8 mouse cellular contexts compared by ENCODE assay signal in the genomic region with DNA sequence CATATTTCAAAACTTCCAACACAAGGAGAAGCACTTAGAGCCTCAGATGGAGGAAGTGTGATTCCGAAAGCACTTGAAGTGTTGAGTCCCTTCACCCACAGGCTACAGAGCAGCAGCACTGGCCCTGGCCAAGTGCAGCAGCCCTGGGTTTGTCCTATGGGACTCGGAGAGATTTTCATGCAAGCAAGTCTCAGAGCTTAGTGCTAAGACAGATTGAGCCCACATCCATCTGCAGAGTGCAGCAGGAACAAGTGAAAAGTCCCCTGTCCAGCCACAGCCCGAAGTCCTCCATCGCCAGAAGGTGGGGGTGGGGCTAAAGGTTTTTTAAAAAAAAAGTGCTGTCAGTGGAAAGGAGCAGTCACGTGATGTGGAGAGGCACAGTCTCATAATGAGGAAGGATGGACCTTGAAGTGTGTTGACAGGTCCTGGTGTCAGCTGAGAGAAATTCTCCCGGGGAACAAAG.
A peak's percentile ranks its signal among the peaks of the same experiment; 100 is the strongest.
DNase-seq lines count a peak whose midpoint lies in the region; ATAC-seq and TF ChIP-seq lines count a peak whose summit lies in the region.

No protein-coding gene starts in this region.

- H3K9me3 ChIP-seq in CH12.LX (replicated peaks; ENCODE audit: low read length) = no peaks in the 10 kb centered on the region
- H3K9me3 ChIP-seq in forebrain, postnatal 0 days (ENCODE audit: low read length) = no peaks in the 10 kb centered on the region

- TF ChIP-seq POLR2A in CH12.LX (IDR thresholded peaks at IDR 0.05; ENCODE audit: low read depth, low read length) = no peak

- no peak for TF ChIP-seq CTCF in CH12.LX (conservative IDR thresholded peaks at IDR 0.05 in 1 of 2, IDR thresholded peaks at IDR 0.05 in 1 of 2; ENCODE audit: low read depth in 2 of 2, low read length in 2 of 2)
- no peak for TF ChIP-seq CTCF in forebrain, postnatal 0 days (IDR thresholded peaks at IDR 0.05; ENCODE audit: low read depth)

- H3K4me2 ChIP-seq in CH12.LX (ENCODE audit: insufficient read depth, low read depth, poor library complexity, severe bottlenecking) = no peak overlapping the region
- no peak overlapping the region for H3K4me2 ChIP-seq in forebrain, postnatal 0 days (ENCODE audit: low read depth)

- peaks cover 5 to 35% of the 10 kb centered on the region in 2 experiments; a peak in 3 of 4 replicates for H3K4me1 ChIP-seq in CH12.LX (ENCODE audit: control insufficient read depth in 1 of 2, insufficient read depth in 2 of 2)
- H3K4me1 ChIP-seq in forebrain, postnatal 0 days (ENCODE audit: insufficient read depth) = peaks cover 12% of the 10 kb centered on the region; the same call in 1 of the 2 replicates

- WGBS in forebrain, postnatal 0 days = 23% methylated on average over 6 of the region's 6 CpGs

- H3K4me3 ChIP-seq in CH12.LX (replicated peaks in 1 of 3; ENCODE audit: low read depth in 2 of 3, low read length in 2 of 3, poor library complexity in 1 of 3) = no peak overlapping the region
- H3K4me3 ChIP-seq in forebrain, postnatal 0 days (ENCODE audit: low read depth, low read length) = no peak overlapping the region

- in situ Hi-C loops in CH12.LX (cut with MboI; ENCODE audit: low pct_ligation_motif_present, low pct_unique_long_range_greater_than_20kb, low sequenced_read_pairs) = loop anchor here (10.0 kb wide), 2 partner anchors 87 to 163 kb away; partner anchors contain the start of gene Sh3rf1

- ATAC-seq in forebrain, postnatal 0 days = 0 out of 2 replicates have a peak, but pooled peaks have one; percentile 5

- dilution Hi-C loops in CH12.LX (cut with MboI; ENCODE audit: extremely low pct_ligation_motif_present, extremely low pct_unique_long_range_greater_than_20kb, low sequenced_read_pairs) = no loop called here

- no peak for TF ChIP-seq EP300 in CH12.LX (IDR thresholded peaks at IDR 0.05; ENCODE audit: low read length)

- intact Hi-C loops in left cerebral cortex, postnatal 10 days (cut with DNase I) = no loop called here
- intact Hi-C loops in gastrocnemius, postnatal 14 days (cut with DNase I; ENCODE audit: low total_unique reads) = no loop called here

- no peaks in the 10 kb centered on the region for H3K27me3 ChIP-seq in CH12.LX (replicated peaks)
- no peaks in the 10 kb centered on the region for H3K27me3 ChIP-seq in forebrain, postnatal 0 days (ENCODE audit: insufficient read depth, low read length)

- H3K79me2 ChIP-seq in CH12.LX (replicated peaks; ENCODE audit: control insufficient read depth, extremely low read depth, insufficient read depth, poor library complexity, severe bottlenecking) = no peaks in the 10 kb centered on the region

- H3K27ac ChIP-seq in CH12.LX (ENCODE audit: insufficient read depth, low read depth) = no peak overlapping the region
- no peak overlapping the region; the same call in 1 of the 2 replicates for H3K27ac ChIP-seq in forebrain, postnatal 0 days (ENCODE audit: low read depth, low read length)

- no peak overlapping the region for H3K9ac ChIP-seq in CH12.LX (ENCODE audit: insufficient read depth, low read depth)
- no peak overlapping the region for H3K9ac ChIP-seq in forebrain, postnatal 0 days

- H3K36me3 ChIP-seq in CH12.LX (replicated peaks in 1 of 2; ENCODE audit: control insufficient read depth in 1 of 2, insufficient read depth in 1 of 2, low read length in 1 of 2) = peaks cover 29 to 77% of the 10 kb centered on the region in 2 experiments
- peaks cover 4% of the 10 kb centered on the region; the same call in 1 of the 2 replicates for H3K36me3 ChIP-seq in forebrain, postnatal 0 days (ENCODE audit: insufficient read depth)

- TF ChIP-seq RAD21 in CH12.LX (IDR thresholded peaks at IDR 0.05; ENCODE audit: low read depth, low read length) = no peak

- peak; percentile 26 to 33 for DNase-seq in cerebellum, postnatal 14 days
- DNase-seq in cerebellum, adult 9-11 months = no peak
- DNase-seq in CH12.LX (ENCODE audit: extremely low read depth) = no peak
- DNase-seq in forebrain, postnatal 0 days = no peak
- peak; percentile 60 for DNase-seq in lung, postnatal 25 days (ENCODE audit: low spot score)
- no peak for DNase-seq in testis, postnatal 10 days (ENCODE audit: low spot score)
- no peak for DNase-seq in left cerebral cortex, postnatal 10 days (ENCODE audit: extremely low spot score in 1 of 2, low spot score in 2 of 2)
- no peak for DNase-seq in gastrocnemius, postnatal 14 days

TF ChIP-seq in CH12.LX, 34 proteins besides CTCF, POLR2A, EP300 and RAD21:
- TF ChIP-seq ZNF384 (IDR thresholded peaks at IDR 0.05; ENCODE audit: low read depth, low read length) (peak; percentile 55), RCOR1 (conservative IDR thresholded peaks at IDR 0.05; ENCODE audit: low read depth, low read length) (no peak)
TF ChIP-seq in CH12.LX: peak in this region for 1.

Comparison
In these comparisons a context has a peak if more than half of its experiments do, and no peak if none do; other contexts are left out.
1. DNase-seq: peak in cerebellum, postnatal 14 days (2 of 2) and lung, postnatal 25 days (single experiment); none in cerebellum, adult 9-11 months (single experiment), CH12.LX (single experiment), forebrain, postnatal 0 days (single experiment), testis, postnatal 10 days (single experiment), left cerebral cortex, postnatal 10 days (0 of 2) and gastrocnemius, postnatal 14 days (single experiment).